ENCODE assay signal across 17 mouse cellular contexts in the genomic region with DNA sequence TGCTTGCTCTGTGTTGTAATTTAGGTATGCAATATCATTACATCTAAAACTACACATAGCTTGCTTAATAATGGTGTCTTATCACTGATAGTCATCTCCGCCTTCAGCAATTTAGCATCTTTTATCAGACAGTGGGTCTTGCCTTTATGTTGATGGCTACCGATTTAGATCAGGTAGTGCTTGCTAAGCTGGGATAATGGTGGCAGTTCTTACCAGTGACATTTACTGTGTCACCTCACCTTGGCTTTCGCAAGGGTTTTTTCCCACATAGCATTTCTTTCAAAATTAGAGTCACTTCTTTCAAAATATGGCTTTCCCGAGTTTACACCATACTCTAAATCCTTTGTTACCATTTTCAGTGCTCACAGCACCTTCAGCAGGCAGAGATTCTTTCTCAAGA.
"Had no signal": no experiment of that assay in that cellular context is flagged by ENCODE, and none has a peak within 500 bp of the region (broad histone marks: within the 10 kb centered on the region; RNA-seq: fewer than 3 reads in every experiment).

No protein-coding gene starts in this region.

- DNase-seq: left cerebral cortex, postnatal 4 days; liver; liver, embryonic 13.5 days; liver, postnatal 0 days; lung, adult 18-20 months; lung, adult 2 months; lung, embryonic 14.5 days; lung, postnatal 10 days; lung, postnatal 14 days; lung, postnatal 36 days; lung, postnatal 4 days; midbrain, embryonic 14.5 days had no signal

- ATAC-seq: liver, embryonic 12.5 days; liver, postnatal 0 days; lung, postnatal 0 days; midbrain, embryonic 13.5 days; midbrain, embryonic 15.5 days; midbrain, embryonic 16.5 days had no signal
